In genomic region chr8:70181212-70181902, GRCm38 (mm10) we compare ENCODE assay signal across 16 mouse cellular contexts. TPM values are rescaled to one million over a fixed set of nuclear protein-coding genes. Genes with fewer than 3 reads are reported as not detected.
DNase-seq lines count a peak whose midpoint lies in the region; ATAC-seq and TF ChIP-seq lines count a peak whose summit lies in the region.
"Had no signal": no experiment of that assay in that cellular context is flagged by ENCODE, and none has a peak within 500 bp of the region (broad histone marks: within the 10 kb centered on the region; RNA-seq: fewer than 3 reads in every experiment).

No protein-coding gene starts in this region.

- H3K27me3 ChIP-seq in lung, embryonic 15.5 days = no peaks in the 10 kb centered on the region
- no peaks in the 10 kb centered on the region for H3K27me3 ChIP-seq in limb, embryonic 10.5 days (ENCODE audit: low read depth, poor library complexity, severe bottlenecking)
- no peaks in the 10 kb centered on the region for H3K27me3 ChIP-seq in liver, postnatal 0 days (ENCODE audit: insufficient read depth, low read length)
- H3K27me3 ChIP-seq: CH12.LX; megakaryocyte, embryonic 14.5 days had no signal

- 0 out of 2 replicates have a peak, but pooled peaks have one; percentile 12 for ATAC-seq in lung, embryonic 15.5 days (ENCODE audit: borderline replicate concordance, extremely low read depth, low FRiP score, low TSS enrichment)
- ATAC-seq in liver, postnatal 0 days = peak; percentile 44
- ATAC-seq: forebrain, embryonic 14.5 days had no signal

- H3K36me3 ChIP-seq in lung, embryonic 15.5 days = peaks cover 46% of the 10 kb centered on the region
- H3K36me3 ChIP-seq in limb, embryonic 10.5 days = peaks cover 68% of the 10 kb centered on the region
- peaks cover 8% of the 10 kb centered on the region for H3K36me3 ChIP-seq in liver, postnatal 0 days (replicated peaks; ENCODE audit: insufficient read depth, low read length)

- no peak overlapping the region for H3K4me2 ChIP-seq in lung, embryonic 15.5 days
- no peak overlapping the region for H3K4me2 ChIP-seq in liver, postnatal 0 days (ENCODE audit: low read depth, low read length)

- H3K4me3 ChIP-seq in lung, embryonic 15.5 days = no peak overlapping the region
- H3K4me3 ChIP-seq in limb, embryonic 10.5 days = no peak overlapping the region
- H3K4me3 ChIP-seq in liver, postnatal 0 days (ENCODE audit: low read depth, low read length) = no peak overlapping the region
- H3K4me3 ChIP-seq: megakaryocyte, embryonic 14.5 days had no signal

- DNase-seq in lung, postnatal 4 days = no peak
- DNase-seq in c-Kit-positive CD71-positive TER-119-positive erythroid progenitor cells, embryonic 14.5 days (ENCODE audit: low spot score) = peak; percentile 60
- no peak for DNase-seq in limb, embryonic 10.5 days (ENCODE audit: low spot score)
- DNase-seq in liver, postnatal 0 days = no peak
- DNase-seq in left cerebral cortex, adult 9 months (ENCODE audit: low spot score in 2 of 2) = no peak
- no peak for DNase-seq in frontal cortex, postnatal 14 days (ENCODE audit: low spot score in 2 of 2)
- DNase-seq: adrenal gland, postnatal 25 days; cerebellum, adult 11-12 months; heart, adult 18-20 months; right cerebral cortex, postnatal 14 days had no signal

- H3K4me1 ChIP-seq in lung, embryonic 15.5 days = no peaks in the 10 kb centered on the region
- peaks cover 21% of the 10 kb centered on the region for H3K4me1 ChIP-seq in limb, embryonic 10.5 days
- peaks cover 6% of the 10 kb centered on the region for H3K4me1 ChIP-seq in liver, postnatal 0 days (ENCODE audit: insufficient read depth)

- 74% methylated on average over 16 of the region's 16 CpGs for WGBS in lung, embryonic 15.5 days
- 61% methylated on average over 16 of the region's 16 CpGs for WGBS in limb, embryonic 10.5 days
- WGBS in liver, postnatal 0 days (ENCODE audit: insufficient replicate concordance) = 73% methylated on average over 14 of the region's 16 CpGs

- no peak for TF ChIP-seq CTCF in liver, postnatal 0 days (IDR thresholded peaks at IDR 0.05; ENCODE audit: low read depth)

- H3K9me3 ChIP-seq in lung, embryonic 15.5 days = no peaks in the 10 kb centered on the region
- no peaks in the 10 kb centered on the region for H3K9me3 ChIP-seq in limb, embryonic 10.5 days (replicated peaks)
- H3K9me3 ChIP-seq in liver, postnatal 0 days (ENCODE audit: low read length) = no peaks in the 10 kb centered on the region
- H3K9me3 ChIP-seq: megakaryocyte, embryonic 14.5 days had no signal

- no peak for TF ChIP-seq EP300 in liver, postnatal 0 days (IDR thresholded peaks at IDR 0.05; ENCODE audit: low read depth)

- H3K27ac ChIP-seq in lung, embryonic 15.5 days = no peak overlapping the region
- H3K27ac ChIP-seq in limb, embryonic 10.5 days = peak overlapping the region; percentile 47
- H3K27ac ChIP-seq in liver, postnatal 0 days (ENCODE audit: low read depth) = no peak overlapping the region
- H3K27ac ChIP-seq: kidney, postnatal 0 days had no signal

- no peak overlapping the region for H3K9ac ChIP-seq in lung, embryonic 15.5 days
- no peak overlapping the region for H3K9ac ChIP-seq in liver, postnatal 0 days (replicated peaks)

RNA-seq across cellular contexts. Expression of gene Tmem161a, which starts 9.2 kb away (rescaled TPM):
- polyA plus RNA-seq in lung, embryonic 15.5 days (2015; fragmentation: Nextera tagmentation; extraction: Ambion mirVana) = 69.7 TPM in 2 replicates
- 79.8 and 85.0 TPM in 2 replicates for polyA plus RNA-seq in limb, embryonic 10.5 days (2016; fragmentation: Nextera tagmentation; extraction: Ambion mirVana)
- 17.3 and 20.2 TPM in 2 replicates for polyA plus RNA-seq in liver, postnatal 0 days (2015; fragmentation: Nextera tagmentation; extraction: Ambion mirVana)

RNA-seq across cellular contexts. Expression of gene Slc25a42, which starts 30.7 kb away (rescaled TPM):
- 3.9 and 4.4 TPM in 2 replicates for polyA plus RNA-seq in lung, embryonic 15.5 days (2015; fragmentation: Nextera tagmentation; extraction: Ambion mirVana)
- 2.8 and 3.6 TPM in 2 replicates for polyA plus RNA-seq in limb, embryonic 10.5 days (2016; fragmentation: Nextera tagmentation; extraction: Ambion mirVana)
- 18.5 and 19.2 TPM in 2 replicates for polyA plus RNA-seq in liver, postnatal 0 days (2015; fragmentation: Nextera tagmentation; extraction: Ambion mirVana)

RNA-seq across cellular contexts. Expression of gene Mef2b, which starts 41.8 kb away (rescaled TPM):
- 0.21 and 0.22 TPM in 2 replicates for polyA plus RNA-seq in lung, embryonic 15.5 days (2015; fragmentation: Nextera tagmentation; extraction: Ambion mirVana)
- polyA plus RNA-seq in limb, embryonic 10.5 days (2016; fragmentation: Nextera tagmentation; extraction: Ambion mirVana) = 0.29 and 0.60 TPM in 2 replicates
- 0.11 TPM in 1 of 2 replicates, not detected in the other for polyA plus RNA-seq in liver, postnatal 0 days (2015; fragmentation: Nextera tagmentation; extraction: Ambion mirVana)
- polyA plus RNA-seq: liver, adult 2 months had no signal

RNA-seq across cellular contexts. Expression of gene Borcs8, which starts 42.1 kb away (rescaled TPM):
- 44.9 and 45.7 TPM in 2 replicates for polyA plus RNA-seq in lung, embryonic 15.5 days (2015; fragmentation: Nextera tagmentation; extraction: Ambion mirVana)
- 45.3 and 49.8 TPM in 2 replicates for polyA plus RNA-seq in limb, embryonic 10.5 days (2016; fragmentation: Nextera tagmentation; extraction: Ambion mirVana)
- 17.6 and 18.8 TPM in 2 replicates for polyA plus RNA-seq in liver, postnatal 0 days (2015; fragmentation: Nextera tagmentation; extraction: Ambion mirVana)

RNA-seq across cellular contexts. Expression of gene Rfxank, which starts 42.4 kb away (rescaled TPM):
- polyA plus RNA-seq in lung, embryonic 15.5 days (2015; fragmentation: Nextera tagmentation; extraction: Ambion mirVana) = 20.3 TPM in 2 replicates
- 20.1 and 27.9 TPM in 2 replicates for polyA plus RNA-seq in limb, embryonic 10.5 days (2016; fragmentation: Nextera tagmentation; extraction: Ambion mirVana)
- 3.6 TPM in 2 replicates for polyA plus RNA-seq in liver, postnatal 0 days (2015; fragmentation: Nextera tagmentation; extraction: Ambion mirVana)
